Mouse (Mus musculus): ENCODE results near the gene Tanc1. TPM values are rescaled to one million over a fixed set of nuclear protein-coding genes. Genes with fewer than 3 reads are reported as not detected.

Gene Tanc1
- polyA plus RNA-seq, 1 experiment = 0.01 TPM

GRCm38 (mm10) chr2:59780240-59780639, 168.4 kb downstream of the Tanc1 start:
- TF ChIP-seq TAL1 (IDR thresholded peaks at IDR 0.05; ENCODE audit: low read length) (no peak), GATA1 (IDR thresholded peaks at IDR 0.05; ENCODE audit: low read length) (no peak)
- Histone ChIP-seq H3K4me3 (replicated peaks) (no peak overlapping the region), H3K36me3 (ENCODE audit: control insufficient read depth) (no peaks in the 10 kb centered on the region; the same call in 1 of the 2 replicates), H3K27me3 (ENCODE audit: control insufficient read depth) (no peaks in the 10 kb centered on the region), H3K9me3 (ENCODE audit: control insufficient read depth, low read length) (no peaks in the 10 kb centered on the region), H3K4me1 (ENCODE audit: control insufficient read depth) (no peaks in the 10 kb centered on the region)

GRCm38 (mm10) chr2:59783055-59783831, 171.4 kb downstream of the Tanc1 start:
- H3K4me3 ChIP-seq (replicated peaks) = no peak overlapping the region
- H3K4me1 ChIP-seq (ENCODE audit: control insufficient read depth) = no peaks in the 10 kb centered on the region
- no peaks in the 10 kb centered on the region; the same call in 1 of the 2 replicates for H3K36me3 ChIP-seq (ENCODE audit: control insufficient read depth)
- no peaks in the 10 kb centered on the region for H3K9me3 ChIP-seq (ENCODE audit: control insufficient read depth, low read length)
- no peaks in the 10 kb centered on the region for H3K27me3 ChIP-seq (ENCODE audit: control insufficient read depth)
- TF ChIP-seq GATA1 (IDR thresholded peaks at IDR 0.05; ENCODE audit: low read length) = no peak
- TF ChIP-seq TAL1 (IDR thresholded peaks at IDR 0.05; ENCODE audit: low read length) = no peak

- Histone ChIP-seq H3K4me1 (ENCODE audit: control insufficient read depth) (no peaks in the 10 kb centered on the region), H3K9me3 (ENCODE audit: control insufficient read depth, low read length) (no peaks in the 10 kb centered on the region), H3K27me3 (ENCODE audit: control insufficient read depth) (no peaks in the 10 kb centered on the region), H3K4me3 (replicated peaks) (no peak overlapping the region), H3K36me3 (ENCODE audit: control insufficient read depth) (no peaks in the 10 kb centered on the region; the same call in 1 of the 2 replicates)
- TF ChIP-seq TAL1 (IDR thresholded peaks at IDR 0.05; ENCODE audit: low read length) = no peak
- TF ChIP-seq GATA1 (IDR thresholded peaks at IDR 0.05; ENCODE audit: low read length) = no peak
These were observed 172.2 kb downstream of the Tanc1 start for GRCm38 (mm10) chr2:59783832-59784627.

GRCm38 (mm10) chr2:59784628-59784883, 172.7 kb downstream of the Tanc1 start:
- TF ChIP-seq GATA1 (IDR thresholded peaks at IDR 0.05; ENCODE audit: low read length) (no peak), TAL1 (IDR thresholded peaks at IDR 0.05; ENCODE audit: low read length) (no peak)
- H3K27me3 ChIP-seq (ENCODE audit: control insufficient read depth) = no peaks in the 10 kb centered on the region
- no peaks in the 10 kb centered on the region; the same call in 1 of the 2 replicates for H3K36me3 ChIP-seq (ENCODE audit: control insufficient read depth)
- H3K4me3 ChIP-seq (replicated peaks) = no peak overlapping the region
- no peaks in the 10 kb centered on the region for H3K4me1 ChIP-seq (ENCODE audit: control insufficient read depth)
- H3K9me3 ChIP-seq (ENCODE audit: control insufficient read depth, low read length) = no peaks in the 10 kb centered on the region

- Histone ChIP-seq H3K36me3 (ENCODE audit: control insufficient read depth) (no peaks in the 10 kb centered on the region; the same call in 1 of the 2 replicates), H3K27me3 (ENCODE audit: control insufficient read depth) (no peaks in the 10 kb centered on the region), H3K9me3 (ENCODE audit: control insufficient read depth, low read length) (no peaks in the 10 kb centered on the region), H3K4me3 (replicated peaks) (no peak overlapping the region), H3K4me1 (ENCODE audit: control insufficient read depth) (no peaks in the 10 kb centered on the region)
- TF ChIP-seq TAL1 (IDR thresholded peaks at IDR 0.05; ENCODE audit: low read length) (no peak), GATA1 (IDR thresholded peaks at IDR 0.05; ENCODE audit: low read length) (no peak)
These were observed 173.8 kb downstream of the Tanc1 start for GRCm38 (mm10) chr2:59785597-59785996.

GRCm38 (mm10) chr2:59788704-59789500, 177.1 kb downstream of the Tanc1 start:
- TF ChIP-seq TAL1 (IDR thresholded peaks at IDR 0.05; ENCODE audit: low read length) = no peak
- TF ChIP-seq GATA1 (IDR thresholded peaks at IDR 0.05; ENCODE audit: low read length) = no peak
- no peaks in the 10 kb centered on the region; the same call in 1 of the 2 replicates for H3K36me3 ChIP-seq (ENCODE audit: control insufficient read depth)
- H3K4me1 ChIP-seq (ENCODE audit: control insufficient read depth) = no peaks in the 10 kb centered on the region
- no peaks in the 10 kb centered on the region for H3K9me3 ChIP-seq (ENCODE audit: control insufficient read depth, low read length)
- no peaks in the 10 kb centered on the region for H3K27me3 ChIP-seq (ENCODE audit: control insufficient read depth)
- H3K4me3 ChIP-seq (replicated peaks) = no peak overlapping the region

GRCm38 (mm10) chr2:59791596-59791995, 179.8 kb downstream of the Tanc1 start:
- Histone ChIP-seq H3K9me3 (ENCODE audit: control insufficient read depth, low read length) (no peaks in the 10 kb centered on the region), H3K4me3 (replicated peaks) (no peak overlapping the region), H3K27me3 (ENCODE audit: control insufficient read depth) (no peaks in the 10 kb centered on the region), H3K36me3 (ENCODE audit: control insufficient read depth) (no peaks in the 10 kb centered on the region; the same call in 1 of the 2 replicates), H3K4me1 (ENCODE audit: control insufficient read depth) (no peaks in the 10 kb centered on the region)
- TF ChIP-seq TAL1 (IDR thresholded peaks at IDR 0.05; ENCODE audit: low read length) (no peak), GATA1 (IDR thresholded peaks at IDR 0.05; ENCODE audit: low read length) (no peak)

- no peak for TF ChIP-seq GATA1 (IDR thresholded peaks at IDR 0.05; ENCODE audit: low read length)
- no peak for TF ChIP-seq TAL1 (IDR thresholded peaks at IDR 0.05; ENCODE audit: low read length)
- no peak overlapping the region for H3K4me3 ChIP-seq (replicated peaks)
These were observed 181.5 kb downstream of the Tanc1 start for GRCm38 (mm10) chr2:59793337-59793736.

More at GRCm38 (mm10) chr2:59793337-59793736, 181.5 kb downstream of the Tanc1 start:
- Histone ChIP-seq H3K4me1 (ENCODE audit: control insufficient read depth) (no peaks in the 10 kb centered on the region), H3K36me3 (ENCODE audit: control insufficient read depth) (no peaks in the 10 kb centered on the region; the same call in 1 of the 2 replicates), H3K27me3 (ENCODE audit: control insufficient read depth) (no peaks in the 10 kb centered on the region), H3K9me3 (ENCODE audit: control insufficient read depth, low read length) (no peaks in the 10 kb centered on the region)
